Mouse (Mus musculus) cerebellum, postnatal 25 days (tissue): ENCODE results near the gene Hectd3.
A peak's percentile ranks its signal among the peaks of the same experiment; 100 is the strongest.

Experiments used
- DNase-seq, 2 experiments: peaks; one replicate each; pipeline ENCODE4 v3.0.0; 2021; ENCODE audit warnings: mixed read lengths in 2 of 2

Hectd3 gene

DNA sequence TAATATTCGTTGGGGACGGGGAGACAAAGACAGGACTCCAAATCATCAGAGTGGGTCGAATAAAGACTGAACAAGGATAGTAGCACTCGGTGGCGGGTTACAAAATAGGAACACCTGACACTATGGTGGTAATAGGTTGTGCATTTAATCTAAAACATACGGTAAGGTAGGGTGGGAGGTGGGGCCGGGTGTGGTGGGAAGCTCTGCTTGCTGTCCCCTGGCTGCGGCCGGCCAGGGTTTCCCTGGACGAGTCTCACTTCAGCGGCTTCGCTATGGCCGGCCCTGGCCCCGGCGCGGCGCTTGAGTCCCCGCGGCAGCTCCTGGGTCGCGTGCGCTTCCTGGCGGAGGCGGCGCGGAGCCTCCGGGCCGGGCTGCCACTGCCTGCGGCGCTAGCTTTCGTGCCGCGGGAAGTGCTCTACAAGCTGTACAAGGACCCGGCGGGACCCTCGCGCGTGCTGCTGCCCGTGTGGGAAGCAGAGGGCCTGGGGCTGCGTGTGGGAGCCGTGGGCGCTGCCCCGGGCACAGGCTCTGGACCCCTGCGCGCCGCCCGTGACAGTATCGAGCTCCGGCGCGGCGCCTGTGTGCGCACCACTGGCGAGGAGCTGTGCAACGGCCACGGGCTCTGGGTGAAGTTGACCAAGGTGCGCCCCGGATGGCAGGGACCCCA is at the start of gene Hectd3:
Gene Hectd3, plus strand, starts transcription at position 187 of the 667 bp plus-strand sequence.
- peak; percentile 74 to 77 for DNase-seq

DNA sequence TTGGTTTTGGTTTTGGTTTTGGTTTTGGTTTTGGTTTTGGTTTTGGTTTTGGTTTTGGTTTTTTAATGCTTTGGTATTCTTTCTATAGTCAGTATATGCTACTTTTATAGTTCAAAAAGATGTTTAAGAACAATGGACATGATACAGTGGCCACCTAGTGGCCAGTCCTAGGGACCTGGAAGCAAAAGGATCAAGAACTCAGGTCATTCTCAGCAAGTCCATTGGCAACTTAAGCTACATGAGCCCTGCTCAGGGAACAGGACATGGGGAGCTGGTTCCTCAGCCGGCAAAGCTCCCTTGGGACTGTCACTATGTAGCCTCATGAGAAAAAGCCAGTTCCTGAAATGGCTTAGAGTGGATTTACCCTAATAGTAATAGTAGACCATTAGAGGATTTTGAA is 43.5 kb upstream of the Hectd3 start:
- DNase-seq: peak in 1 of 2 experiments; percentile 14

DNA sequence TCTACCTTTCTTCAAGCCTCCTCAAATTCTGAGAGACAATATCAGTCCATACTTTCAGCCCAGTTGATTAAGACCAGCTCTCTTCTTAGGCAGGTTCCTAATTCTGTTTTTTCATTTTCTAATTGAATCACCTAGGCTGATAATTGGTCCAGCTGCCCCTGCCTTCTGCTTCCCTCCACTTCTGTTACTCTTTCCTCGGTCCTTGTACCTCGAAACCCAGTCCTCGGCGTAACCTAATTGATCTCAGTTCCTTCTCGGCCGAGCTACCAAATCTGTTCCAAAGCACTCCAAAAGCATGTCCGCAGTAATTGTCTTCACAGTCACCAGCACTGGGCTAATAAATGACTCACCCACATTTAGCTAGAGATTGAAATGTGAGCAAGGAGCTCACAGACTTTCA is 40.2 kb upstream of the Hectd3 start:
- no peak for DNase-seq

DNA sequence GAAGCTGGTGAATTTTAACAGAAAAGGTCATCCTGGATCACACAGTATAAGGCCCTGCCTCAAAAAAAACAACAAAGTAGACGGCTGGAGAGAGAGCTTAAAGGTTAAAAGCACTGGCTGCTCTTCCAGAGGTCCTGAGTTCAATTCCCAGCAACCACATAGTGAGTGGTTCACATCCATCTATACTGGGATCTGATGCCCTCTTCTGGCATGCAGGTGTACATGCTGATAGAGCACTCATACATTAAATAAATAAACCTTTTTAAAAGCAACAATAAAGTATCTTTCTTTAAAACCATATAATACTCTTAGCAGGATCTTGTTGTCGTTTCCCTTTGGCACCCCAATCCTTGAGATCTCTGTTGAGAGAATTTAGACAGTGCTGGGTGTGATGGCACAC is 18.6 kb upstream of the Hectd3 start:
- no peak for DNase-seq

DNA sequence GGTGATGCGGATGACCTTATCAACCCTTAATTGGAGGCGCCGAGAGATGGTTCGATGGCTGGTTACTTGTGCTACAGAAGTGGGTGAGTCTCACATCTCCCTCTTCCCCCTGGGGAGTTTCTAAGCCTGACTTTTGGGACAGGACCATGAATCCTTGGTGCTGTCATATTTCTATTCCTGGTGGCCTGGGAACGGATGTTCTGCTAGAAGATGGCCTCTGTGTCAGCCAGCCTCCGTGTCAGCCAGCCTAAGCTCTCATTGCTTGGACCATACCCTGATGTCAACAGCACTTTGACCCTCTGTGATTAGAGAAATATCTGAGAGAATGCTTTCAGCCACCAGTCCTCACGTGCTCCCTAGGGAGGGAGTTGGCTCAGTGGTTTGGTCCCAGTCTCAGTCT is 9.4 kb upstream of the Hectd3 start:
- no peak for DNase-seq

DNA sequence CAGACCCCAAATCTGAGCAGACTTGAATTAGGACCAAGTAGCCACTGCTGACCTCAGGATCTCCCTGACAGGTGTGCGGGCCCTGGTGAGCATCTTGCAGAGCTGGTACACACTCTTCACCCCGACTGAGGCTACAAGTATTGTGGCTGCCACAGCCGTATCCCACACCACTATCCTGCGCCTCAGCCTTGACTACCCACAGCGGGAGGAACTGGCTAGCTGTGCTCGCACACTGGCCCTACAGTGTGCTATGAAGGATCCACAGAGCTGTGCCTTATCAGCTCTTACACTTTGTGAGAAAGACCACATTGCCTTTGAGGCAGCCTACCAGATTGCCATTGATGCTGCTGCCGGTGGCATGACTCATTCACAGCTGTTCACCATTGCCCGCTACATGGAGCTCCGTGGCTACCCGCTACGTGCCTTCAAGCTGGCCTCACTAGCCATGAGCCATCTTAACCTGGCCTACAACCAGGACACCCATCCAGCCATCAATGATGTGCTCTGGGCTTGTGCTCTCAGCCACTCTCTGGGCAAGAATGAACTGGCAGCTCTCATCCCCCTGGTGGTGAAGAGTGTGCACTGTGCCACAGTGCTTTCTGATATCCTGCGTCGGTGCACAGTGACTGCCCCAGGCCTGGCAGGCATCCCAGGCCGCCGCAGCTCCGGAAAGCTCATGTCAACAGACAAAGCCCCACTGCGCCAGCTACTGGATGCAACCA is 8.6 kb upstream of the Hectd3 start:
- peak; percentile 82 to 88 for DNase-seq

DNA sequence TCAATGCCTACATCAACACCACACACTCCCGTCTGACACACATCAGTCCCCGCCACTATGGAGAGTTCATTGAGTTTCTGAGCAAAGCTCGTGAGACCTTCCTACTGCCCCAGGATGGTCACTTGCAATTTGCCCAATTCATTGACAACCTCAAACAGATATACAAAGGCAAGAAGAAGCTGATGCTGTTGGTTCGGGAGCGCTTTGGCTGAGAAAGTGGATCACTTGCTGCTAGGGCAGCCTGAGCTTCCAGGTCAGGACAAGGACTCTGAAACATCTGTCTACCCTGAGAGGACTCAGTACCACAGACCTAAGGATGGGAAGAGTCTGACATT is 8.0 kb upstream of the Hectd3 start:
- no peak for DNase-seq

DNA sequence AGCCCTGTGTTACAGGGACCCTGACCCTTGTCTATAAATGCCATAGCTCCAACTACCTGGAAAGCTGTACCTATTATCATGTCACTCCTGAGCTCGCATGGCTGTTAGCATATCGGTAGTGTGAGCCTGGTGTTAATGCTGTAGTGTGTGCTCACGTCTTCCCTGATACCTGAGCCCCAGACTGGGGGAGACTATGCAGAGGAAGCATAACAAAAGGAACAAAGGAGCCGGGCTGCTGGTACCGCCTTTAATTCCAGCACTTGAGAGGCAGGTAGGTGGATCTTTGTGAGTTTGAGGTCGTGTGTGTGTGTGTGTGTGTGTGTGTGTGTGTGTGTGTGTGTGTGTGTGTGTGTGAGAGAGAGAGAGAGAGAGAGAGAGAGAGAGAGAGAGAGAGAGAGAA is 5.4 kb upstream of the Hectd3 start:
- no peak for DNase-seq

DNA sequence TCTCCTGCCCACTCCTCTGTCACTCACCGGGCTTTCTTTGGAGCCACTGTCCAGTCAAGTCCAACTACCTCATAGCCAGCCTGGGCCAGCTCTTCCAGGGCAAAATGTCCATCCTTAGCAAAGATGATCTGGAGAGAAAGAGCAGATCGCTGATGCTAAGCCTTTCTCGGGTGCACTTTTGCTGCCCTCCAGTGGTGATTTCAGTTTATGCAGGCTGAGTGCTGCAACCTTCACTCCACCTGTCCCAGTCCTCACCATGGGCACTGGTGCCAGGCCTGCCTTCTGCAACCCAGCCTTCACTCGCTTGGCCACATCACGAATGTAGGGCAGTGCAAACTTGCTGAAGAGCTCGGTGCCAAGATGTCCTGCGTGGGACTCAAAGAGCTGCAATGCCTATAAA is 3.8 kb upstream of the Hectd3 start:
- peak; percentile 94 to 95 for DNase-seq

DNA sequence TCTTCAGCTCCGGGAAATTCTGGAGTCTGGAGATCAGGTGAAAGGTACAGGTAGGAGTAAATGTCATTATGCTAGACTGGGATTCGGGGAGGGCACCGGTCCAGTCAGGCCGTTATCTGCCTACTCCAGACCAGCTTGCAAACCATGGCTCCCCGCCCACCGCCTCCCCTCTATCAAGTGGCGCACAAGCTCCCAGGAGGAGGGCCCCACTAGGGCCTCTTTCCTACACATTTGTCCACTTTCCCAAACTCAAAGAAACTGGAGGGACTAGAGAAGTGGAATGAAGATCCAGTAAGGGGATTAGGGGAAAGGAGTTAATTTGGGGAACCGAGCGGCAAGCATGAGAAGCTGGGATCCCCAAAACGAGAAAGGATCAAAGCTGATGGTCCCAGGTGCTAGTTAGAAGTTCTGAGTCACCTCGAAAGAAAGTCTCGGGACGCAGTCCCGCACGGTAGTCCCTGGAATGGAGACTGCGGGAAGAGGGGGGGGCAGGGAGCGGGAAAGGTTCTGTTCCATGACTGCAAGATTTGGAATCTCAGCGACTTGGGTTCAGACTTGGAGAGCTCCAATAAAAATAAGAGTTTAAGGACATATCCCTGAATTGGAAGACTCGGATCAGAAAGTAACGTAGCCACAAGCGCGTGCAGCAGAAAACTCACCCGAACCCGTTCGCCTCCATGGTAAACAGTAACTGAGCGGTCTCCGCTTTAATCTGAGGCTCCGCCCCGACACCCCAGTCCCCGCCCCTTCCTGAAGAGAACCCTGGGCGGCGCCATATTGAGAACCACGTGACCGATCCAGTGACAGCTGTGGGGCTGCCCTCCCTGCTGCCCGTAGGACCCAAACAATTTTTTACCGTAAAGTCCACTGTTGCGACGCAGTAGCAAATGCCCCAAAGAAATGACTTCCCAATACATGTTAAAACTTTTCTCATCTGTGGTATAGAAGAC is 1.2 kb upstream of the Hectd3 start, which contains the start of gene Urod:
Gene Urod, minus strand, starts transcription at position 742 of the 950 bp plus-strand sequence.
- DNase-seq: peak; percentile 94 to 96

DNA sequence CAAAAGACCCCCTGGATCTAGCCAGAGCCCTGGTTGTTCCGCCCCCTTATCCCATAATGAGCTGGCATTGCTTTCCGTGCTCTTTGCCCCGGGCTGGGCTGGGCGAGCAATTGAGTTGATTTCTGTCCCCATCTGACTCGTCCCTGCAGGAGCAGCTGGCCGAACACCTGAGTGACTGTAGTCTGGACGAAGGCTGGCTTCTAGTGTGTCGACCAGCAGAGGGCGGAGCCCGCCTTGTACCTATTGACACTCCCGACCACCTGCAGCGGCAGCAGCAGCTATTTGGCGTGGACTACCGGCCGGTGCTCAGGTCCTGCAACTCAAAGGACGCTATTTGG is 650 bp downstream of the Hectd3 start:
- peak; percentile 68 to 81 for DNase-seq

DNA sequence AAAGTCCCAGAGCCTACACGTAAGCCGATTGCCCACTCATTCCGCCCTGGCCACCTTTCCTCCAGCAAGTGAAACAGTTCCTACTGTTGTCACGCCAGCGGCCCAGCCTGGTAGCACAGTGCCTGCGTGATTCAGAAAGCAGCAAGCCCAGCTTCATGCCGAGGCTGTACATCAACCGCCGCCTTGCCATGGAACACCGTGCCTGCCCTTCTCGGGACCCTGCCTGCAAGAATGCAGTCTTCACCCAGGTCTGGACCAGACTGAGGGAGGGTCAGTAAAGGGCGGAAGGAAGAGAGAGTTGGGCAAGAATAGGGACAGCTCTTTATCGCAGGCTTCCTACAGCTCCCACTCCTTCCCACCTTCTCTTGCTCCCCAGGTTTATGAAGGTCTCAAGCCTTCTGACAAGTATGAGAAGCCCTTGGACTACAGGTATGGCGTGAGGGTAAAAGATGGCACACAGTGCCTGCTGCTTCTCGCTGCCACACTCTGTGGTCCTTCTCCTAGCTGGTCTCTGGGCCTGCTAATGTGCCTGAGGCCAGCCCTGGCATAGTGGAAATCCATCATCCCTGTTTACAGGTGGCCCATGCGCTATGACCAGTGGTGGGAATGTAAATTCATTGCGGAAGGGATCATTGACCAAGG is 4.5 kb downstream of the Hectd3 start:
- no peak for DNase-seq

DNA sequence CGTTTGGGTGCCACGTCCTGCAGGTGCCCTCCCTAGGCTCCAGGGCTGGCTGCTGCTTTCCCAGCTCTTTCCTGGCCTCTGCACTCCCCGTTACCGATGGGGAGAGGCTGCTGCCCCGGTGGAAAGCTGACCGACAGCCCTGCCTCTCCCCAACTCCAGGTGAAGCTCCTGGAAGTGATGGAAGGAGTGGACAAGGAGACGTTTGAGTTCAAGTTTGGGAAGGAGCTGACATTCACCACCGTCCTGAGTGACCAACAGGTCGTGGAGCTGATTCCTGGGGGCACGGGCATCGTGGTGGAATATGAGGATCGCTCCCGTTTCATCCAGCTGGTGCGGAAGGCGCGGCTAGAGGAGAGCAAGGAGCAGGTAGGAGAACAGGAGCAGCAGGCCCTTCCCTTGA is 6.8 kb downstream of the Hectd3 start:
- DNase-seq: no peak

DNA sequence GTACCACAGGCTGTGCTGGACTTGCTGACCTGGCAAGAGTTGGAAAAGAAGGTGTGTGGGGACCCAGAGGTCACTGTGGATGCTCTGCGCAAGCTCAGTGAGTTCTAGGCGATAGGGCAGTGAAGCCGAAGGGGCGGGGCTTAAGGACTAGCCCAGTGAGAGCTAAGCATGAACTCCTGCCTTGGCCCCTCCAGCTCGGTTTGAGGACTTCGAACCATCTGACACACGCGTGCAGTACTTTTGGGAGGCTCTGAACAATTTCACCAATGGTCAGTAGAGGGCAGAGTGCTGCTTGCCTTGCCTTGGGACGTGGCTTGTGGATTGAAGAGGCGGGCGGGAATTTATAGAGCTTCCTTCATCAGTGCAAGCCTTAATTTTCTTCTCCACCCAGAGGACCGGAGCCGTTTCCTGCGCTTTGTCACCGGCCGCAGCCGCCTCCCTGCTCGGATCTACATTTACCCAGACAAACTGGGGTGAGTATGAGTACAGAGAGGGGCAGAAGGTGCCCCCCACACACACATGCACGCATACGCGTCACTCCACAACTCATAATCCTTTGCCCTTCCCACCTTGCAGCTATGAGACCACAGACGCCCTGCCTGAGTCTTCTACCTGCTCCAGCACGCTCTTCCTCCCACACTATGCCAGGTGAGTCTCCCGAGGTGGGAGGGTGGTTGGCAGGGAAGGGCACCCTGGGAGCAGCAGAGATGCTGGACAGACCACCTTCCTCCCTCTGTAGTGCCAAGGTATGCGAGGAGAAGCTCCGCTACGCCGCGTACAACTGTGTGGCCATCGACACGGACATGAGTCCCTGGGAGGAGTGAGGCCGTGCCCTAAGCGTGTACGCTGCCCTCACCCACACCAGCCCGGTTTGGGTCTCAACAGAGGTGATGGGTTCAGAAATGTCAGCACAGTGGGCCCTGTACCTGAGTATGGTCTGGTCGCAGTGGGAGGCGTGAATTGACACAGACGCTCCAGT is 7.7 kb downstream of the Hectd3 start:
- peak; percentile 63 to 71 for DNase-seq

DNA sequence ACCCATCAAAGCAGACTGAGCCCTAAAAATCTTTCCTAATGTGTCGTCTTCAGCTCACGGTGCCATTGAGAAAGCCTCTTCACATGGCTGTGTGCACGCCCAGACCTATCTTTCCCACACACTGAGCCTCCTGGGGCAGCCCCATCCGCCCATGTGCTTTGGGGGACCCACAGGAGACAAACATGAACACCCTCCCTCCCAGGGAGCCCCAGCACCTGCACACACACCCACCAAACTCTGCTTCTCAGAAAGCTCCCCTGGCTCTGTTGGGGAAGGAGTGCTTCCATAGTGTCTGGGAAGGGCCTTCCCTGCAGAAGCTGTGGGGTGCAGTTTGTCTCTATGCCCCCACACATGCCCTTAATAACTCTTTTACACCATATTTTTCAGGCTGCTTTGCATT is 9.5 kb downstream of the Hectd3 start:
- no peak for DNase-seq

DNA sequence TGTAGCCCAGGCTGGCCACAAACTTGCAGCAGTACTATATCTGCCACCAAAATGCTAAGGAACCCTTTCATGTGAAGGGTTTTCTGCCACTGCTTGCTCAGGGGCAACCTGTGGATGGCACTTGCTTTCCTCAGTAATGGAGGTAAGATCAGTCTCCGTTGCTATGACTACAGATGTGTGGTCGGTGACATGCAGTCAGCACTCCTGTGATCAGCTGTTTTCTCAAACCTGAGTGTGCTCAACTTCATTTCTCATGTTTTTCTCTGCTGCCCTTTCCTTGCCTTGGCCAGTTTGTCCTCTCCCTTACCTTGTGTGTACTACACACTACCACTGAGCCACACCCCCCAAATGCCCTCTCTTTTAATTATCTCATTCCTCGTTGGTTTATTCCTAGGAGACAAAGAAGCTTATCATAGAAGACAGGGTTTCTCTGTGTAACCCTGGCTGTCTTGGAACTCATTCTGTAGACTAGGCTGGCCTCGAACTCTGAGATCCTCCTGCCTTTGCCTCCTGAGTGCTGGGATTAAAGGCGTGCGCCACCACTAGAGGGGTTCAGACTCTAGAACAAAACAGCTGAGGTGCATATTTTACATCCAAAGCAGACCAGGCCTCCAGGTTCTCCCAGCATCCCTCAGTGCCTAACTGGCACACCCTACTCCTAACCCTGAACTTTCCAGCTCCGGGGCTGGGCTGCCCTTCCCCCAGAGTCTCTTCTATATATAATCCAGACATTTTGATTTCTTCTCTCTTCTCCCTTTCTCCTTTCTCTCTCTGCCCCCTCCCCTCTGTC is 10.7 kb downstream of the Hectd3 start:
- no peak for DNase-seq

DNA sequence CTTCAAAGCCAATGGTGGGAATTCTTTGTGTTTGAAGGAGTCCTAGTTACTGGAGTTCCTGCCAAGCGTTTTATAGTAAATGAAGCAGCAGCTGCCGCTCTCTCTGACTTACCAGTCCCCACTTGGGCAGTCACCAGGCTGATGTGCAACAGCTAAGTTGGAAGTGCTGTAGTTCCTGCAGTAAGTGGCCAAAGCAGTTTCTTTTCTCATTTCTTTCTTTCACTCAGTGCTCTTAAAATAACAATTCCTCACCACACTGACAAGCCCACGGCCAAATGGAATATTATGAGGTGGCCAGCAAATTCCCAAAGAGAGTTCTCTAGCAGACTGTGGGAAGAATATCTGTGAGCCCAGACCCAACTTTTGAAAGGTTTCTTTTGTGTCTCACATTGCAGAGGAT is 11.9 kb downstream of the Hectd3 start:
- DNase-seq: no peak

DNA sequence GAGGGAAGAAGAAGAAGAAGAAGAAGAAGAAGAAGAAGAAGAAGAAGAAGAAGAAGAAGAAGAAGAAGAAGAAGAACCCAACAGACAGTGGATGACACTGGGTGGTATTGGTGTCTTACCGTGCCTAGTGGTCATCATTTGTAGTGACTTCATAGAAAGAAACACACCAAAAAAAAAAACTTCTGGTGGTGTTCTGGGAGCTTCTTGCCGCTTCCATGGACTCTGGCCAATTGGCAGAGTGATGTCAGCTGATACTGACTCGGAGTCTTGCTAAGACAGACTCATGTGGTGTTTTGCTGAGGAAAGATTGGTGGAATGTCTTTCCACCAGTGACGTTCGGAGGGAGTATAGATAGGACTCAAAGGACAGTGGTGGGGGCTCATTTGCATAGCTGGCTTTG is 15.1 kb downstream of the Hectd3 start:
- no peak for DNase-seq

DNA sequence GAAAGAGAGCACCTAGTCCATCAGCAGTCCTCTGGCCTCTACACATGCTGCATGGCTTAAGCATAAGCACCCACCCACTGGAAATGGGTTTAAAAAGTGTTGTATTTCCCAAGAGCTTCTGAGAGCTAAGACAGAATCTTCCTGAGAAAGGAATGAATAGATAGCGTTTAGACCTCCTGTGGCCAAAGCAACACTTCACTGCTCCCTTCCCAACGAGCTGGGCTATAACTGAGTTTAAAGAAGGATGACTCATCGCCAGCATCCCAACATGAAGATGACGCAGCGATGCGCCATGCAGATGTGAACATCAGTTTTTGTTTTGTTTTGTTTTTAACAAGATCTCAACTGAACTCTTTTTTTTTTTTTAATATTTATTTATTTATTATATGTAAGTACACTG is 18.5 kb downstream of the Hectd3 start:
- DNase-seq: no peak

DNA sequence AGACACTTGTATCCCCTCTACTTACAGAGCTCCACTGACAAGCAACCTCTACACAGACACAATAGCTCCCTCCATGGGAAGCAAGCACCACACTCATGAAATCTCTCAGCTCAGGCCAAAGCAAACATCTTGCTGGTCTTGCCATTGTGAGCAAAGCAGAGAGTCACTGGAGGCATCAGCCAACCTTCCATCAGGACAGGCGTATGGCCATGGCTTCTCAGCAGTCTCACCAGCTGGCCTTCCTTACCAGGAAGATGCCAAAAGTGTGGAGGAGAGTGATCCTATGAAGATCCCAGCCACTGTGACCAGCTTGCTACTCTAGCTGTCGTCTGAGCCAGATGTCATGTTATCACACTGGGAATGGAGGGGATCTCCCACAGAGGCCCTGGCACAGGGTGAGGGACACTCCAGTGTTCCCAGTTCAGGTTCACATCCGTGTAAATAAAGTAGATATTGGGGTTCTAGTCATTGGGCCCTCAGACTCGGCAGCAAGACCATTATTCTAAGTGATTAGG is 19.8 kb downstream of the Hectd3 start:
- no peak for DNase-seq

DNA sequence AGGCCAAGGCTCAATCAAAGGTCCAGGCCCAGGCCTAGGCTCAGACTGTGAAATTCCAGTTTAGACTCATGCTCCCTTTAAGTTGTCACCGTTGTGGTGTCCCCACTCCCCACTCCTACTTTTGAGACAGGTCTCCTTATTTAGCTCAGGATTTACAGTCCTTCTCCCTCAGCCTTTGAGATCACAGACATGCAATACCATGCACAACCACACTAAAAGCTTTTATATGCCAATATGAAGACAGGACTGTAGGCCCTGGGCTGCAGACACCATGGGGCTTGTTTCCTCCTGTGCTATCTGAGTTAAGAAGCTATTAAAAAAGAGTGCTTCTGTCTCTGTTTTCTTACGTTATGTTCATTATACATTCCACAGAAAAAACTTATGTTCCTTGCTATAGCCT is 22.6 kb downstream of the Hectd3 start:
- DNase-seq: no peak
